16 mouse cellular contexts compared by ENCODE assay signal in the genomic region with DNA sequence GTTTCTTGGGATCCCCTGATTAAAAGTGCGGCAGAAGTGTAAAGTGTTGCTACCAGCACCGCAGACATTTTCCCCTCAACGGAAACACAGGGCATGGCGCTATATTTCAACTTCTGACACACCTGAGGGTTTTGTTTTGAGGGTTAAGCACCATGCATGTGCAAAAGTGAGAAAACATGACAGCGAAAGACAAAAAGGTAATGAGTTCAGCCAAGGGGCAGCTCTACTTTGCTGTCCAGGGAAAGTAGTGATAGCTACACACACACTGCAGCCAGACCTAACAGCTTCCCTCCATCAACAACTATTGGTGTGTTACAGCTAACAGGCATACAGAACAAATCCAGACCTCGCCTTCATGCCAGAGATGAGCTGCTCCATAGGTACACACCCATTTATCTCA.
"Had no signal": no experiment of that assay in that cellular context is flagged by ENCODE, and none has a peak within 500 bp of the region (broad histone marks: within the 10 kb centered on the region; RNA-seq: fewer than 3 reads in every experiment).

No protein-coding gene starts in this region.

- DNase-seq: right cerebral cortex, adult 18-20 months; right cerebral cortex, postnatal 14 days; right cerebral cortex, postnatal 25 days; right cerebral cortex, postnatal 4 days; spleen, adult 18-20 months; thymus, adult 18-20 months; thymus, adult 2 months; thymus, postnatal 14 days; thymus, postnatal 25 days; thymus, postnatal 36 days; thymus, postnatal 4 days had no signal

- H3K4me1 ChIP-seq: neural tube, embryonic 12.5 days; neural tube, embryonic 13.5 days; neural tube, embryonic 15.5 days; stomach, embryonic 15.5 days had no signal

- H3K36me3 ChIP-seq: stomach, embryonic 15.5 days had no signal

- H3K4me3 ChIP-seq: neural tube, embryonic 12.5 days; neural tube, embryonic 13.5 days; neural tube, embryonic 15.5 days; stomach, embryonic 15.5 days had no signal

- H3K9ac ChIP-seq: neural tube, embryonic 12.5 days; neural tube, embryonic 13.5 days; neural tube, embryonic 15.5 days; stomach, embryonic 15.5 days had no signal

- H3K9me3 ChIP-seq: neural tube, embryonic 12.5 days; neural tube, embryonic 13.5 days; neural tube, embryonic 15.5 days; stomach, embryonic 15.5 days had no signal

- H3K4me2 ChIP-seq: neural tube, embryonic 12.5 days; neural tube, embryonic 13.5 days; neural tube, embryonic 15.5 days; stomach, embryonic 15.5 days had no signal

- H3K27ac ChIP-seq: neural tube, embryonic 12.5 days; neural tube, embryonic 13.5 days; neural tube, embryonic 15.5 days; stomach, embryonic 15.5 days; stomach, postnatal 0 days had no signal

- H3K27me3 ChIP-seq: neural tube, embryonic 12.5 days; neural tube, embryonic 13.5 days; neural tube, embryonic 15.5 days; stomach, embryonic 15.5 days had no signal
